Mouse (Mus musculus) forebrain, embryonic 10.5 days (tissue): ENCODE measurements at regions not wholly inside any gene's neighbourhood (a gene's known extent, or its start where the extent isn't known, plus 50 kb on each side); places are given as distances from the start of the nearest gene placed in this dataset.
A peak's percentile ranks its signal among the peaks of the same experiment; 100 is the strongest.

ENCODE experiments used
- DNase-seq: peaks from one replicate; pipeline ENCODE4 v3.0.0-alpha.2; 2017; ENCODE audit warnings: low spot score; ENCODE audit errors: extremely low spot score
- H3K27ac ChIP-seq: fragments of 300-500 bp; sonication (generic); 2 replicates; pipeline ENCODE4 v1.5.1; 2016; ENCODE audit warnings: mild to moderate bottlenecking
- H3K27me3 ChIP-seq: fragments of 300-500 bp; sonication (generic); 2 replicates; pipeline ENCODE4 v1.6.1; 2016; ENCODE audit warnings: mild to moderate bottlenecking; ENCODE audit not compliant: poor library complexity, severe bottlenecking
- H3K36me3 ChIP-seq: fragments of 300-500 bp; sonication (generic); replicated peaks from 2 replicates; pipeline ENCODE4 v1.6.1; 2016; ENCODE audit warnings: mild to moderate bottlenecking, moderate library complexity
- H3K4me1 ChIP-seq: fragments of 300-500 bp; sonication (generic); 2 replicates; pipeline ENCODE4 v1.6.1; 2016
- H3K4me3 ChIP-seq: fragments of 300-500 bp; sonication (generic); 2 replicates; pipeline ENCODE4 v1.5.1; 2016; ENCODE audit warnings: mild to moderate bottlenecking, moderate library complexity
- H3K9me3 ChIP-seq: fragments of 300-500 bp; sonication (generic); 2 replicates; pipeline ENCODE4 v1.6.1; 2016; ENCODE audit warnings: mild to moderate bottlenecking, moderate library complexity
- WGBS: fragments of 180-500 bp; shearing (Covaris S2); methylation state at CpG from one replicate; pipeline ENCODE4 v1.1.7; 2016; 5-methylcytosine and 5-hydroxymethylcytosine counted together

- DNase-seq = no peak
- no peak overlapping the region for H3K4me3 ChIP-seq
- WGBS = 81% methylated on average over 1 of the region's 1 CpGs
- no peaks in the 10 kb centered on the region for H3K36me3 ChIP-seq
- H3K4me1 ChIP-seq = no peaks in the 10 kb centered on the region
- H3K9me3 ChIP-seq = no peaks in the 10 kb centered on the region
- H3K27me3 ChIP-seq = peaks cover 54% of the 10 kb centered on the region
- H3K27ac ChIP-seq = no peak overlapping the region
Observed at GRCm38 (mm10) chr2:147899236-147899635, 147.5 kb downstream of the Foxa2 start.

- H3K4me3 ChIP-seq = no peak overlapping the region
- H3K9me3 ChIP-seq = no peaks in the 10 kb centered on the region
- H3K4me1 ChIP-seq = no peaks in the 10 kb centered on the region
- peak; percentile 43 for DNase-seq
- peaks cover 20% of the 10 kb centered on the region for H3K27me3 ChIP-seq
- H3K36me3 ChIP-seq = no peaks in the 10 kb centered on the region
- 0% methylated on average over 1 of the region's 1 CpGs for WGBS
- H3K27ac ChIP-seq = no peak overlapping the region
Observed at GRCm38 (mm10) chr2:147895691-147896090, 151.1 kb downstream of the Foxa2 start.

DNA sequence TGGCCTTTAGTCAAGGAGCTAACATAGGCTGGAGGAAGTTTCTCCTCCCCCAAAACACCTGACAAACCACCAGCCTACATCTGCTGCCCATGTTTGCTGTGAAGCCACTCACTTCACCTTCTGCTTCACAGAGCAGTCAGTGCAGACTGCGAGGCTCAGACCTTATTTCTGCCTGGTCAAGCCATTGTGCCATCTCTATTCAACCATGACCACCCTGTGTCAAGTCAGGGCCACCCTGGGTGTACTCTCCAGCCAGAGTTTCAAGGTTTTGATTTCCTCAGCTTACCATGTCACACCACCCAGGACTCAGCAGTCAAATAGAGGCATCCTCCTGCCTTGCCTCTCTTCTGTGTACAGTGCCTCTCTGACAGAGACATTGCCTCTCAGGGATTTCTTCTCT is 152.6 kb downstream of the Foxa2 start:
- no peaks in the 10 kb centered on the region for H3K36me3 ChIP-seq
- H3K27me3 ChIP-seq = peaks cover 11% of the 10 kb centered on the region; the same call in 1 of the 2 replicates
- WGBS = 31% methylated on average over 1 of the region's 1 CpGs
- H3K9me3 ChIP-seq = no peaks in the 10 kb centered on the region
- H3K4me3 ChIP-seq = no peak overlapping the region
- no peaks in the 10 kb centered on the region for H3K4me1 ChIP-seq
- DNase-seq = no peak
- no peak overlapping the region for H3K27ac ChIP-seq

DNA sequence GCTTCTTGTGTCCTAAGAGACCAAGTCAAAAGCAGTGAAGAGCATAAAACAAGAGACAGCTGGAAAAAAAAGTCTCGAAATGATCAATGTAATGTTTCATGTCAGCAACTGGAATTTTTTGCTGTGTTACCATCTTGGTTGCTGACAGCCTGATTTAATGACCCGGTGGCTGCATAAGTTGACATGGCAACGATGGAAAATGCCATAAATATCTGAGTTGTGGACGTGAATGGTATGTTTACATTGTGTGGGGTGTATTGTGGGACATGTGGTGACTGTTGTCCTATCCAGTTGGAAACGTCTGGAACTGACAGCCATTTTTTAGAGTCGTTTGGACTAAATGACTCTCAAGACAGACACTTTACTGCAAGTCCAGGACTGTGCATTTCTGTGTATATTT is 160.6 kb downstream of the Foxa2 start:
- no peak for DNase-seq
- H3K9me3 ChIP-seq = no peaks in the 10 kb centered on the region
- no peaks in the 10 kb centered on the region for H3K36me3 ChIP-seq
- no peaks in the 10 kb centered on the region for H3K4me1 ChIP-seq
- no peak overlapping the region for H3K27ac ChIP-seq
- 79% methylated on average over 6 of the region's 6 CpGs for WGBS
- H3K4me3 ChIP-seq = no peak overlapping the region
- H3K27me3 ChIP-seq = no peaks in the 10 kb centered on the region

DNA sequence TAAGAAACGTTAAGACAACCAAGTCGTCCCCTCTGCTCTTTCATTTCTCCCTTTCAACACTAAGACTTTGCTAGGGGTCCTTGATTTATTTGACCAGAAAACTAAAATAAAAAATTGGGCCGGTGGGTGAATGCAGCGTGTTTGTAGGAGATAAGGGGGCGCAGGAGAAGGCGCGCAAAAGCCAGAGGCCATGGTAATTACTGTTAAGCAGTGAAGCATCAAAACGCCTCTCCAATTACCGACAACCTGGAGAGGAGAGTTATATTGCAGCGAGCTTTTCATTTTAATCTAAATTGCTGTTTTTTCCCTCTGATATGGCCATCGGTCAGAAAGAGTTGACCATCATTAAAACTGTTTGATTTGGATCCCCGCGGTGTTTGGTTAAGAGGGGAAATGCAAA is 168.9 kb downstream of the Foxa2 start:
- H3K4me1 ChIP-seq = peaks cover 25% of the 10 kb centered on the region
- peak overlapping the region; percentile 39; the same call in 1 of the 2 replicates for H3K4me3 ChIP-seq
- peaks cover 57% of the 10 kb centered on the region for H3K27me3 ChIP-seq
- no peaks in the 10 kb centered on the region for H3K9me3 ChIP-seq
- H3K27ac ChIP-seq = no peak overlapping the region
- WGBS = 14% methylated on average over 13 of the region's 13 CpGs
- no peaks in the 10 kb centered on the region for H3K36me3 ChIP-seq
- DNase-seq = no peak

- Histone ChIP-seq H3K4me3 (peak overlapping the region; percentile 39), H3K36me3 (no peaks in the 10 kb centered on the region), H3K9me3 (no peaks in the 10 kb centered on the region), H3K27ac (no peak overlapping the region), H3K27me3 (peaks cover 57% of the 10 kb centered on the region), H3K4me1 (peaks cover 25% of the 10 kb centered on the region)
- WGBS = 3% methylated on average over 4 of the region's 4 CpGs
- no peak for DNase-seq
Observed at GRCm38 (mm10) chr2:147877543-147877904, 169.2 kb downstream of the Foxa2 start.

- Histone ChIP-seq H3K4me3 (peak overlapping the region; percentile 39), H3K9me3 (no peaks in the 10 kb centered on the region), H3K4me1 (peaks cover 25% of the 10 kb centered on the region), H3K36me3 (no peaks in the 10 kb centered on the region), H3K27me3 (peaks cover 57% of the 10 kb centered on the region), H3K27ac (no peak overlapping the region)
- 9% methylated on average over 19 of the region's 19 CpGs for WGBS
- peak; percentile 21 for DNase-seq
Observed at GRCm38 (mm10) chr2:147876708-147877542, 169.8 kb downstream of the Foxa2 start.

DNA sequence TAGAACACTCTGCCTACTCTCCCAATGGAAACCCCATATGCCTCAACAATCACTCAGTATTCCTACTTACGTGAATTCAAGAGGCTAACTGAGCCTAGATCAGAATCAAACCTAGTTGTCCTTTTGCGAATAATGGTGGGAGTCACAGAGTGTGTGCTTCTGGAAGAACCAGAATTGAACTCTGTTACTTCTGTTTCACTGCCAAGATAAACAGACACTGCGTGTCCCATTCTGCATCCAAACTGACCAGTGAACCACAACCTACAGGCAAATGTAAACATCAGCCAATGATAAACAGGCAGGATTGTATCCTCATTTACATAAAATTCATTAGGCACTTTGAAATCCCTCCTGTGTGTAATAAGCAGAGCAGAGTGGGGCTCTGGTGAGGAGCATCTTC is 173.8 kb downstream of the Foxa2 start:
- 90% methylated on average over 3 of the region's 3 CpGs for WGBS

DNA sequence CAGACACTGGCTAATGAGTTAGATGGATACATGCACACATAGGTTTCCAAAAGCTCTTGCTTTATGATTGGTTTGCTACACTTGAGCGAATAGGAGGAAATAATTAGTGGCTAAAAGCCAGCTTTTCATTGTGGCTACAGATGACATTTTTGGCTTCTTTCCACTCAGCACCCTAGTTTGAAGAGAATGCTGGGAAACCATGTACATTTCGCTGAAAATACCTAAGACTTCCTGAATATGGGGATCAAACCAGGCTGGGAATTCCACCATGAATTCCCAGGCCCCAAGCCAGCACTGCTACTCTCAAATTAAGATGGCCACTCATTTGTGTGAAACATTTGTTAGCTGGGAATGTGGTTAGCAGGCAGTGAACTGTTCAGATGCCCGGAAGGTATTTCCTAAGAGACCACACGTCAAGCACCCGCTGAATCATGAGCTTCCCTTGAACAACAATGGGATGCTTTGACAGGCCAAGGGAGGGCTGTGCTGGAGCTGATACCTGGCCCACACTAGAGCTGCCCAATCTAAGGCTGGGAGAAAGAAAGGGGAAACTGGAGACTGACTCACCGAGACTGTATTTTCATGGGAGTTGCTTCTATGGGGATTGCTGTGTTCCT is 195.5 kb downstream of the Foxa2 start:
- H3K27ac ChIP-seq = no peak overlapping the region
- 83% methylated on average over 6 of the region's 6 CpGs for WGBS
- no peak overlapping the region for H3K4me3 ChIP-seq
- peaks cover 12% of the 10 kb centered on the region for H3K27me3 ChIP-seq
- no peak for DNase-seq
- no peaks in the 10 kb centered on the region for H3K36me3 ChIP-seq
- H3K4me1 ChIP-seq = peaks cover under 1% of the 10 kb centered on the region; the same call in 1 of the 2 replicates
- no peaks in the 10 kb centered on the region for H3K9me3 ChIP-seq

More for the DNA sequence above, 173.8 kb downstream of the Foxa2 start:
- H3K27me3 ChIP-seq = peaks cover 33% of the 10 kb centered on the region
- no peaks in the 10 kb centered on the region for H3K9me3 ChIP-seq
- H3K4me3 ChIP-seq = no peak overlapping the region
- H3K4me1 ChIP-seq = peaks cover 20% of the 10 kb centered on the region
- H3K27ac ChIP-seq = no peak overlapping the region
- no peak for DNase-seq
- no peaks in the 10 kb centered on the region for H3K36me3 ChIP-seq

DNA sequence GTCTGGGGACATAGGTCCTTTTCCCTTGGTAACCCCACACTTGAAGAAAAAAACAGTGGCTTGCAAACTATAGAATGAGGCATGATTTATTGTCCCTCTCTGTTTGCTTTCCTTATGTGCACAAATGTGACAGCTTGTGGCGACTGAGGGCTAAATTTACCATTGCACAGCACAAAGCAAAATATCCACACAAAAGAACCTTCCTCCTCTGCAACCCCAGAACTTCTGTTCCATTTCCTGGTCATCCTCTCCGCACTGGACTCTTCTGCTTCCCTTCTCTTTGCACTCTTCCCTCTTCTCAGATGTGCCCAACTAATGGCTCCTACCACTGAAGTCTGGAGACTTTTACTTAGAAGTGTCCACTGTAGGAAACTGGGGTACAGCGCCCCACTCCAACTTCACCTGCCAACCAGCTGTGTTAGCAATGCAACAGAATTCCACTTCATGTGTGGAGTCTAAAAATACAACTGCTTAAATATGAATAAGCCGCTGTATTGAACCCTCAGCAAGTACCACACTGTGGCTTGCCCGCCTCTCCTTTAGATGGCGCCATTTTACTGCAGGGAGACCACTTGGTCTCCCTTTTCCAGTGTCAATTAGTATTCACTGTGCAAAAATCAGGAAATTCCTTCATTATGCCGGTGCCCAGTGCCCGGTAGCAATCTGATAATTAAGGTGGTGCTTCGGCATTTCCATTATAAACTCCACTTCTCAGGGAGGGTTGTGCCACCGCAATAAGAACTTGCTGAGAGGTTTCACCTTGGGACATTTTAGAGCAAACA is 199.6 kb downstream of the Foxa2 start:
- Histone ChIP-seq H3K27me3 (peaks cover 19% of the 10 kb centered on the region), H3K36me3 (no peaks in the 10 kb centered on the region), H3K4me3 (no peak overlapping the region), H3K27ac (no peak overlapping the region), H3K4me1 (no peaks in the 10 kb centered on the region), H3K9me3 (no peaks in the 10 kb centered on the region)
- DNase-seq = peak; percentile 36
- WGBS = 31% methylated on average over 10 of the region's 10 CpGs

GRCm38 (mm10) chr2:147845256-147845655 is 201.5 kb downstream of the Foxa2 start:
- Histone ChIP-seq H3K36me3 (no peaks in the 10 kb centered on the region), H3K27ac (no peak overlapping the region), H3K4me1 (no peaks in the 10 kb centered on the region), H3K27me3 (peaks cover 19% of the 10 kb centered on the region), H3K9me3 (no peaks in the 10 kb centered on the region), H3K4me3 (no peak overlapping the region)
- WGBS = 60% methylated on average over 1 of the region's 1 CpGs
- DNase-seq = no peak

GRCm38 (mm10) chr2:147840936-147841335 is 205.8 kb downstream of the Foxa2 start:
- H3K36me3 ChIP-seq = no peaks in the 10 kb centered on the region
- 0 out of 2 replicates have a peak, but pooled peaks cover 4% of the 10 kb centered on the region for H3K27me3 ChIP-seq
- DNase-seq = no peak
- H3K9me3 ChIP-seq = no peaks in the 10 kb centered on the region
- H3K27ac ChIP-seq = no peak overlapping the region
- H3K4me1 ChIP-seq = no peaks in the 10 kb centered on the region
- WGBS = 92% methylated on average over 5 of the region's 5 CpGs
- no peak overlapping the region for H3K4me3 ChIP-seq

- Histone ChIP-seq H3K4me3 (no peak overlapping the region), H3K27me3 (no peaks in the 10 kb centered on the region), H3K27ac (no peak overlapping the region), H3K4me1 (no peaks in the 10 kb centered on the region), H3K9me3 (no peaks in the 10 kb centered on the region), H3K36me3 (no peaks in the 10 kb centered on the region)
- 83% methylated on average over 4 of the region's 4 CpGs for WGBS
- no peak for DNase-seq
Observed at GRCm38 (mm10) chr2:147838613-147839012, 208.2 kb downstream of the Foxa2 start.
